Mouse (Mus musculus): ENCODE results near the gene Ccdc58. TPM values are rescaled to one million over a fixed set of nuclear protein-coding genes. Genes with fewer than 3 reads are reported as not detected.
A peak's percentile ranks its signal among the peaks of the same experiment; 100 is the strongest.
"Not testable (repeated sequence)": the region's sequence is repeated elsewhere in the genome, so short reads cannot be mapped to it uniquely, and the experiment has no call there.

Ccdc58 gene
- total RNA-seq, 2 experiments from 2014 or later, result 20.0 to 23.5 TPM

DNA sequence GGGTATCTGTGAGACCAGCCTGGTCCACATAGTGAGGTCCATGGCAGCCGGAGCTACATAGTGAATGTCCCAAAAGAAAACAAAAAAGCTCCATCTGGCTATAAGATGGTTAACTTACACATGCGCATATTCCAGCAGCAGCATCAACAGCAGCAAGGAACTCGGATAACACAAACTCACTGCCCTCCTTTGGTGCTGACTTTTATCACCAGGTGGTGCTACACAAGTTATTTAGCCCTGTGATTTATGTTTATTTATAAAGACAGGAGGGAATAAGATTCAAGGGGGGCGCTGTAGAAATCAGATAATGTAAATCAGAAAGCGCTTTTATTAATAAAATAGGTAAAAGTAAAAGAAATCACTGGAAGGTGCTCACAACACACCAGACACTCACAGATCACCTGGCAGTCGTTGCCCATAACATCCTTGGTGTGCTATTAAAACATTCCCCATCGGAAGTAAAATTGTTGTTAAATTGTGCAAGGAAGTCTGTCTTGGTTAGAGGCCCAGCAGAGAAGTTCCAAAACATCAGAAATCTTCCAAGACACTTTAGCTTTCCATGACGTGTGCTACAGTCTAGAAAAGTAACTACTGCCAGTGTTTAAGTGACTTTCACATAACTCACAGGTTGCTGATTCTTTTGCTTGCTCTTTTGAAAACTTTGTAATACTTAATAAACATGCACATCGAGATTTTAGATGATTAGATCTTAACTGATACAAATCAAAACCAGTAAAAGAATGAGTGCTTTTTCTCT lies 1.5 kb upstream of the Ccdc58 start:
- intact Hi-C loops (cut with DNase I), result no loop called here
- no peak for DNase-seq (ENCODE audit: extremely low spot score in 1 of 2, low spot score in 2 of 2)

DNA sequence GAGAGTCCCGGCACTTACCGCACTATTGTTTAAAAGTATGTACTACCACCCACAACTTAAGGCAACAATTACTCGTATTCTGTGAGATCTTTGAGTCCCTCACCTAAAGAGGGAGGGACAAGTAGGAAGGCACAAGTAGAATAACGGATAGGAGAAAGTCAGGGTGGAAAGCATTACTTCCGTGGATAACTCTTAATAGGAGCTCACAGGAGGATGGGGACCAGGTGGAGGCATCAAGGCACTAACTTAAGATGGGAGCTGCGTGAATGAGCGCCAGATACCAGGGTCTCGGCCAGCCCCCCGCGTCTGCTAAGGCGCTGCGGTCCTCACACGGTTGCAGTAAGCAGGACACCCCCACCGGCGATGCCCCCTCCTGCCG lies 425 bp upstream of the Ccdc58 start:
- intact Hi-C loops (cut with DNase I), result no loop called here
- DNase-seq (ENCODE audit: extremely low spot score in 1 of 2, low spot score in 2 of 2), result no peak

DNA sequence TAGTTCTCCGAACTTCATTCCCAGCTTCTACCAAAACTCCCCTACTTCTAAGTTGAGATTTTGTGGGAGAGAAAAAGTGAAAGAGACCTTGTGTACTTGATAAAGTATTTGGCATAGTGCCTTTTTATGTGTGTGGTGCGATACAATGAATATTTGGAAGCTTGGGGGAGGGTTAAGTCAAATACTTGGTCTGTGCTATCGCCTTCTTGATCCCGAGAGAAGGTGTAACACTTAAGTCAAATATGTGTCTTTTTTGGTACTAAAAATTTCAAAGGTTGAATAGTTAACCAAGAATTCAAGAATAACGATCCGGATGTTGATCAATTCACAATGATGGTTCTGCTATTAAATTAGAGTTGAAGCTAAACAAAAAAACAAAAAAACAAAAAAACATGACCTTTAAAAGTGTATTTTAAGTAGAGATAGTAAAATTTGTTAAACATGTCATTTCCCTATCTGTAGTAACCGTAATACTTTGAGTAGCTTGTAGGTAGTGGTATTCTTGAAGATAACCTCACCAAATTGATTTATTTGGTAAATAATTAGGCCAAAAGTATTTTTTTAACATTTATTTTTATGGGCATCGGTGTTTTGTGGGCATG lies 1.0 kb downstream of the Ccdc58 start:
- DNase-seq (ENCODE audit: extremely low spot score in 1 of 2, low spot score in 2 of 2), result no peak
- intact Hi-C loops (cut with DNase I), result no loop called here

DNA sequence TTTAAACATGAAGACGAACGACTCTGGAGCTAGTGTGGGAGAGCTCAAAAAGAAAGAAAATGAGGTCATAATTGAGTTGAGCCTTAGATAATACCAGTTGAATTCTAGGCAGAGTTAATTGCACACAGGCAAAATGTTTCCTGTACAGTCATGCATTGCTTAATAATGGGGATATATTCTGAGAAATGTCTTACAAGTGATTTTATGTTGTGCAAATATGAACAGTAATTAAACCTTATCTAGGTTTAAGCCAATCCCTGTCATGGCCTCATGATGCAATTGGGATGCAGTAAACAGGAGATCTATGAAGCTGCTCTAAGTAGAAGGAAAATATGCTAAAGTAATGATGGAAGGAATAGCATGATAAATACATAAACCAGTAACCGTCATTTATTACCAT lies 3.3 kb downstream of the Ccdc58 start:
- intact Hi-C loops (cut with DNase I), result no loop called here
- DNase-seq (ENCODE audit: extremely low spot score in 1 of 2, low spot score in 2 of 2), result no peak

DNA sequence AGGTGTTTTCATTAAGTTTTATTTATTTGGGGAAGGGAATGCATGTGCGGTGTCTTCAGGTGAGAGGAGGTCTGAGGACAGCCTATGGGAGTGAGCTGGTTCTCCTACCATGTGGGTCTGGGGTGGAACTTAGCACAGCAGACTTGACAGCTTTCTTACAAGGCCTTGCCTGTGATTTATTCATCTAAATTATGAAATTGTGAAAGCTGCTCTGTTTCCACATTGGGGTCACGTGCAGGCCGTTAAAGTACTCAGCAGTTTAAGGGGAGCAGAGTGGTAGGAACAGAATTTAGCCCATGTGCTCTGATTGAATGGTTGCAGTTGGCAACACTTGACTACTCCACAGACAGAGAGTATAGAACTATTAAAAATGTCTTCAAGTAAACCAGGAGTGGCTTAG lies 8.4 kb downstream of the Ccdc58 start:
- no peak for DNase-seq (ENCODE audit: extremely low spot score in 1 of 2, low spot score in 2 of 2)
- intact Hi-C loops (cut with DNase I), result no loop called here

DNA sequence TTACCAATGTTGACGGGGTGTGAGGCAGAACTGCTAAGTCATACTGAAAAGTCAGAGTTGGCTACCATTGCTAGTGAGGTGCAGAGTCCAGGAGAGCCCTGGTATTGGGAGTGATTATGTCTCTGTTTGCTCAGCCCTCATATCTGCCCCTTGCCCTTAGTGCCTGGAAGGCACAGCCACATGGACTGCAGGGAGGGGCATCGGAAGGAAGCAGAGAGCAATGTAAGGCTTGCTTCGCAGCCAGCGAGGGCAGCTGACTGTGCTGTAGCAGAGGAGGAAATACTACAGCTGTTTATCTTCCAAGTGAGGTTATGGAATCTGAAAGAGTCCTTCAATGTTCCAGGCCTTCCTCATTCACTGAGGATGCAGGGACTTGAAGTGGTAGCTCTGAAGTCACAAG lies 16.4 kb downstream of the Ccdc58 start:
- DNase-seq (ENCODE audit: extremely low spot score in 1 of 2, low spot score in 2 of 2), result no peak
- intact Hi-C loops (cut with DNase I), result no loop called here

DNA sequence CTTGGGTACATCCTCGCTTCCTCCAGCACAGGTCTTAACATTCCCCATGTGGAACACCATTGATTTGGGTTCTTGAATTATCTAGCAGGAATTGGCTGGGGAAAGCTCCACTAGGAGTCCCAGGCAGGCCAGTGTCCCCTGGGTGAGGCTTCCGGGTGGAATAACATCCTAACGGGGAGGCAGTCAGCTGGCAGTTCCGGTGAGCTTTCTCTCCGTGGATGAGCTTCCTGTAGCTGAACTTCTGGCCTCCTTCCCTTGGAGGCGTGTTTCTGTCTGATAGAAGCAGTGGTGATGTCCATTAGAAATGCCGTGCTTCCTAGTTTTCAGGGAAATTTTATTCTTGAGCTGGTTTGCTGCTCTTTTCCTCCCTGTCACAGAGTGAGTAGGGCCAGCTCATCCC lies 17.6 kb downstream of the Ccdc58 start:
- peak in 1 of 2 experiments; percentile 28 for DNase-seq (ENCODE audit: extremely low spot score in 1 of 2, low spot score in 2 of 2)
- intact Hi-C loops (cut with DNase I), result no loop called here

DNA sequence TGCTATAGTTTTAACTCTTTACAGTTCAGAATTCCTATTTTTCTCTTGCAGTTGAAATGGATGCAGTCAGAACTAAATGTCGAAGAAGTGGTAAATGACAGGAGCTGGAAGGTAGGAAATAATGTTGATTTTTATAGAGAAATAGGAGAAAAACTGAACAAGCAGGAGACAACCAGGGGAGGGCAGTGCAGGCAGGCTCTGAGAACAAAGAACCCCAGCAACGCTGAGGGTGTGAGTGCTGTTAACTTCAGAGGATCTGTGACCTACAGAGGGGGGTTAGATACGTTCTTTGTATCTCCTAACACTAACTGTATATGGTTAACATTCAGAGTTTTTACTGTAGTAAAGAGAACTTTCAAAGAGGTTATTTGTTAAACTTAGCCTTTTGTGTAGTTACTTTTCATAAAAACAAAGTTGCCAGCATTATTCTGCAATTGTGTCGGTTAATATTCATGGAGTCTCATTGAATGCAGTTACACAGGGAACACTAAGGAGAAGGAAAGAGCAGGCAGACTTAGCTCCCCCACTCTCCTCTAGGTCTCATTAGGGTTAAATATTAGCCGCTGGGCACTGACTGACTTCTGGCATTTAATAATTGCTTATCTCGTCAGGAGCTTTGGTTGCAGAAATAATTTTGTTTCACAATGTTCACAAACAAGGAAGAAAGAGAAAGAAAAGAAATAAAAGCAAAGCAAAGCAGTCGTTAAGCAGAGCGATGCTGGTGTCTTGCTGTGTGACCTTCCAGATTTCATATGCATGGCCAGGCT lies 18.5 kb downstream of the Ccdc58 start:
- no peak for DNase-seq (ENCODE audit: extremely low spot score in 1 of 2, low spot score in 2 of 2)
- intact Hi-C loops (cut with DNase I), result no loop called here

DNA sequence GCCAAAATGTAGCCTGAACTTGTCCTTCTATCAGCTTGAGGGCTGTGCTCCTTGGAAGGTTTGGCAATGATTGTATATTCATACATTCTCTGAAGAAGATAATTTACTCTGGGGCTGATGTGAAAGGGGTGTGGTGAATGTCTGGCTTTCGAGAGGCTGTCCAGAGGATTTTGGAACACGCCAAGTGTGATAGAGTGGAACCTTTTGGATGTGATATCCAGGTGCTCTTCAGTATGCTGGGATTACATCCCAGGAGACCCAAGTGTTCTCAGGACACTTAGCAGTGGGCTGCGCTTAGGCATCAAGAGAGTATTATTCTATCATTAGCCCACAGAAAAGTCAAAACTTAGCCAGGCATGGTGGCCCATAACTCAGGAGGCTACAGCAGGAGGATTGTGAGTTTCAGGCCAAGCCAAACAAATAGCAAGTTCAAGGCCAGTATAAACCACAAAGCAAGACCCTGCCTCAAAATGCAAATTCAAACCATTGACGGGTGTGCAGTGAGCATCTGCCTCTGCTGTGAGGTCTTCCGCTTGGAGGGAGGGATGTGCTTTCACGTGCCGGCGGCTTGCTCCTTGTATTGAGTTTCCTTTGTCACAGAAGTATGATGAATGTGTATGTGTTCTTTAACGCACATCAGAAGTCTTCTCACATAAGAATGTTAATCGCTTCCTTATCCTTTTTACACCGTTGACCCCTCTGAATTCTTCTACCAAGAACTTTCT lies 19.5 kb downstream of the Ccdc58 start:
- DNase-seq (ENCODE audit: extremely low spot score in 1 of 2, low spot score in 2 of 2), result no peak
- intact Hi-C loops (cut with DNase I), result no loop called here

DNA sequence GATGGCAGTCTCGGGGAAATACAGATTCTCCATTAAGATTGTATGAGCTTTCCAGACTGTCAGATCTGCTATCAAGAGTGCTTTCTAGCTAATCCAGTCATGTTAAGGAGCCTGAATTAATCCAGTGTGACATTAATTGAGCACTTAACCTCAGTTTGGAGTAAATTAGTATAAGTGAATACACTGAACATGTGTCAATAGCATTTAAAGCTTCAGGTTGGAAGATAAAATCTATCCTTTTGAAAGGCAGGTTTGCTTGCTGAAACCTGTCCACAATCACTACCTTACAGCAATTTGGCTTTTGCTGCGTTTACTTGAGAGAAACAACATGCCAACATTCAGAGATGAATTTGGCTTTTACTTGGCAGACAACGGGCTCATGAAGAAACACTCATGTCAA lies 22.6 kb downstream of the Ccdc58 start:
- no peak for DNase-seq (ENCODE audit: extremely low spot score in 1 of 2, low spot score in 2 of 2)
- intact Hi-C loops (cut with DNase I), result no loop called here

DNA sequence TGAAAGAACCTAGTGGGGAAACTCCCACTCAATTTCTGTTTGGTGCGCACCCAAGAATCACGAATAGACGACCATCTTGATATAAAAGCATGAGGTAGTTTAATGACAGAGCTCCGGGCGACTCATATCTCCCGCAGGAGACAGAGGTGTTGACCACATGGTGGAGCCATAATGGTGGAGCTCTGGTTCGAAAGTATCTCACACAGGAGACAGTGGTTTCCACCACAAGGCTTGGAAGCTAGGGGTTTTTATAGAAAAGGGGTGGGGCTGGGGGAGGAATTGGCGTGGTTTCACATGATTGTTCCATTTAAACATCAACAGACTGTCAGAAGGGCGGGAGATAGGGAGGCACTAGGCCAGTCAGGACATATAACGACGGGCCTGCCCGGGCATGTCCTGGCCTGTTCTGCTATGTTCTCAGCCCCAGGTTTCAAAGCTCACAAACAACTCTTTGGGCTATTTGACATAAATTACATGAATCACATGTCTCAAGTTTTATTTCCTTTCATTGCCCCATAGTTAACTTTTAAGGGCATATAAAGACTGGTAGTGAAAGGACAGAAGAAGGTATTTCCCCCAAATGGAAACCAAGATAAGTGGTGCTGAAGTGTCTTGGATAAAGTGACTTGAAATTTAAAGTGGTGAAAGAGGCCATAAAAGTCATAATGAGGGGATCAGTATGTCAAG lies 26.5 kb downstream of the Ccdc58 start:
- intact Hi-C loops (cut with DNase I); DNase-seq (ENCODE audit: extremely low spot score in 1 of 2, low spot score in 2 of 2): not testable (repeated sequence)

DNA sequence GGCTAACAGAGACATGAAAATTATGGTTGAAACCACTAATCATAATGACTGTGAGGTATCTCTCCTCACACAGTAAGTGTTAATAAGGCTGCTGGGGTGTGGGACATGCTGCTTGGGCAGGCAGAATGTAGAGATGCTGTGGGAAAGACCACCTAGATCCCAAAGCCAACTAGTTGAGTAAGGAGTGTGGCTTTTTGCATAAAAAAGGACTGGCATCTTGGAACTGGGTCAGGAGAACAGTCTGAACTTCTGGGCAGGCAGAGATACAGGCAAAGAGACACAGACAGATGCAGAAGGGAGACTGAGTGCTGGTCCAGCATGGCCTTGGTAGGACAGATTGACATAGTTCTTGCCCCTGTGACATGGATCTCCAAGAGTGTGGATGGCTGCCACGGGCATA lies 30.0 kb downstream of the Ccdc58 start:
- intact Hi-C loops (cut with DNase I), result no loop called here

DNA sequence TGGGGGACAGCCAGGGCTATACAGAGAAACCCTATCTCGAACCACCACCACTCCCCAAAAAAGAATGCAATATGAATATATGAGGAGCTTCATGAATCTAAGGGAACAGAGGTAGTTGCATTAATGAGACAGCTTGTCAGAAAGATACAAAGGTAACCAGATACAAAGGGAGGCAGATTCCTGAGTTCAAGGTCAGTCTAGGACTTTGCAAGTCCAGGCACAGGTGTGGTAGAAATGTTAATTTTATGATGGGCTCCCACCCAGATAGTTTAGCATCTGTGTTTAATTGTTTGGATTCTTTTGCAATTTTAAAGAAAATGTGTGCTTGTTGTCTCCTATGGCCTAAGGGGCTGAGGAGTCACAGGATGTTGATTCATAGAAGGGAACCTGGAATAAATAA lies 30.7 kb downstream of the Ccdc58 start:
- intact Hi-C loops (cut with DNase I), result no loop called here

More for the DNA sequence above, 30.0 kb downstream of the Ccdc58 start:
- no peak for DNase-seq (ENCODE audit: extremely low spot score in 1 of 2, low spot score in 2 of 2)

DNA sequence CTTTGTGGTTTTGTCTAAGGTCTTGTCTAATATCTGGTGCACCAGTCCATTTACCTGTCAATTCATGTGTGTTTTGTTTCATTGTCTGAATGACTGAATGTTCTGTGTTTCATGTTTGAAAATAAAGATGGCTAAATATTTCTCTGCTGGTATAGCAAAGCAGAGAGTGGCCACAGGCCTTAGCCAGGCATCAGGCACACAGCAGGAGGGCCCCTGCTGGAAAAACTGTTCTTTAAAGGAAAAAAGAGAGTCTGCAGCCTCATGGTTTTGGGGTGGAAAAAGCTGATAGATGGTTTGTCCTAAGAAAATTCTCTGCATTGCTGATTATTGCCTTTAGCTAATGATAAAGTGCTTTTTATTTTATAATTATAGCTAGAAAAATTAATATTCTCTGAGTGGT lies 40.0 kb downstream of the Ccdc58 start:
- intact Hi-C loops (cut with DNase I); DNase-seq (ENCODE audit: extremely low spot score in 1 of 2, low spot score in 2 of 2): not testable (repeated sequence)

More for the DNA sequence above, 30.7 kb downstream of the Ccdc58 start:
- DNase-seq (ENCODE audit: extremely low spot score in 1 of 2, low spot score in 2 of 2), result no peak

DNA sequence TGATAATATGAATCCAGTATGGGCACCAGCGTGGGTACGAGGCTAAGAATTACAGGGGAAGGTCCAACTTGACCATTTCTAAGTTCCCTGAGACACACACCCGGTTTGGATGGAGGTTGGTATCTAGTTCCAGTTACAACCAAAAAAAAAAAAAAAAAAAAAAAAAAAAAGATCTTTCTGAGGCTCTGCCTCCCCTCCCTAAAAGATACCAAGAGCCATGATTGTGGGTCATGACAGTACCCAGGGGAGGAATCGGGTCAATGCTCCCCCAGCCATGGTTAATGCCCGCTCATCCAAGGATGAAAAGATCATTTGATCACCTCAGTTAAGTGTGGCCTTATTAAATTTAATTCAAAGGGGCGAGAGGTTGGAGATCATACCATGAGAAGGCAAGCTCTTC lies 44.3 kb downstream of the Ccdc58 start:
- DNase-seq (ENCODE audit: extremely low spot score in 1 of 2, low spot score in 2 of 2); intact Hi-C loops (cut with DNase I): not testable (repeated sequence)

DNA sequence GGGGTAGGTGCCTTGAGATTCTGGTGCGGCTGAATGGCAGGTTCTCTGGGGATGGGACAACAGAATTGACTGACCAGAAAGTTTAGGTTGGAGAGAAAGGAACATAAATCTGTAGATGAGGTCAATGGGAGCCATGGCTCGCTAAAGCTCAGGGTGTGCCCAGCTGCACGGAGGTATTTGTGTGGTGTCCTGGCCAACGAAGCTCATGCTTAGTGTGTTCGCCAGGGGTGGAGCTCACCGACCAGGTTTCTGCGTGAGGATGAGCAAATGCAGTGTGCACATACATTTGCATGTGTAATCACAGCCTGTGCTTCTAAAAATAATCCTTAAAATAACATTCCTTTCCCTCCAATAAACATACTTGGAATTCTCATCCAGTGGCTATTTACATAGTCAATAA lies 56.6 kb downstream of the Ccdc58 start:
- no peak for DNase-seq (ENCODE audit: extremely low spot score in 1 of 2, low spot score in 2 of 2)
- intact Hi-C loops (cut with DNase I), result no loop called here

DNA sequence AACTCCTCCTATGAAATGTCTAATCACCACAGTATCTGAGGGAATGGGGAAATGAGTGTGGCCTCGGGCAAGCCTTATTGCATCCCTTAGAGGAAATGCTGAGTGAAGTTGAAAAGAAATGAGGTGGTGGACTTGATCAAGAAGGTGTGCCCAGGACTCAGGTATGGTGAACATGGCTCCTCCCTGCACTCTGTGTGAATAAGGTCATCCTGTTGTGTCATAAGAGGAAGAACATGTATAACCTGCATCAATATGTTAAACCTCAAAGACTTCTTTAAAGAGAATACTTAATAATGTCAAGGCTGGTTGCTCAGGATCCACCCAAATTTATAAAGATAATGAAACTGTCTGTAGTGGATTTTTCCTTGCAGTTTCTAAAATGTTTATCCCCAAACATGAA lies 59.7 kb downstream of the Ccdc58 start, which contains the start of gene Csta1:
TSS of gene Csta1 (minus strand) at position 101 of the 400 bp plus-strand sequence.
- intact Hi-C loops (cut with DNase I), result no loop called here
- no peak for DNase-seq (ENCODE audit: extremely low spot score in 1 of 2, low spot score in 2 of 2)

DNA sequence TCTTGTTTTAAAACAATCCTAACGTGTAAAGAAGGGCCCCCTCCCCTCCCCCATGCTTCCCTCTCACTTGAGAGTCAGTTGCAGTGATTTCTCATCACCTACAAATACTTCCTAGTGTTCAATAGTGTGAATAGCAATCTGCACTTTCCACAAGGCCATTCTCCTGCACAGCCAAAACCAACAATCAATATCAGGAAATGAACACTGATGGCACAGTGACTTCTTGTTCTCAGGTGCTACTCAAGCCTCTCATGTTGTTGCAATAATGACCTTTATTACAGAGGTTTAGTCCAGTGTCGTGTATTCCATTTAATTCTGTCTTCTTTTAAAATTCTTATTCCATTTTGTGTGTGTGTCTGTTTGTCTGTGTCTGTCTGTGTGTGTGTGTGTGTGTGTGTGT lies 66.7 kb downstream of the Ccdc58 start:
- intact Hi-C loops (cut with DNase I), result no loop called here
- DNase-seq (ENCODE audit: extremely low spot score in 1 of 2, low spot score in 2 of 2), result no peak
